Mouse (Mus musculus) embryonic facial prominence, embryonic 10.5 days (tissue): Measurements from ENCODE around the gene Gm12355. TPM values are rescaled to one million over a fixed set of nuclear protein-coding genes. Genes with fewer than 3 reads are reported as not detected.
A peak's percentile ranks its signal among the peaks of the same experiment; 100 is the strongest.
"Not testable (repeated sequence)": the region's sequence is repeated elsewhere in the genome, so short reads cannot be mapped to it uniquely, and the experiment has no call there.

ENCODE experiments used
- DNase-seq: peaks from one replicate; pipeline ENCODE4 v3.0.0-alpha.2; 2017; ENCODE audit warnings: low spot score
- H3K27ac ChIP-seq: fragments of 300-500 bp; sonication (generic); replicated peaks from 2 replicates; pipeline ENCODE4 v1.5.1; 2016; ENCODE audit warnings: mild to moderate bottlenecking
- H3K27me3 ChIP-seq: fragments of 300-500 bp; sonication (generic); replicated peaks from 2 replicates; pipeline ENCODE4 v1.6.1; 2016; ENCODE audit warnings: low read depth, mild to moderate bottlenecking; ENCODE audit not compliant: poor library complexity, severe bottlenecking
- H3K36me3 ChIP-seq: fragments of 300-500 bp; sonication (generic); replicated peaks from 2 replicates; pipeline ENCODE4 v1.6.1; 2016; ENCODE audit warnings: mild to moderate bottlenecking, moderate library complexity
- H3K4me1 ChIP-seq: fragments of 300-500 bp; sonication (generic); 2 replicates; pipeline ENCODE4 v1.6.1; 2016
- H3K4me3 ChIP-seq: fragments of 300-500 bp; sonication (generic); 2 replicates; pipeline ENCODE4 v1.5.1; 2016; ENCODE audit warnings: mild to moderate bottlenecking, moderate library complexity
- H3K9me3 ChIP-seq: fragments of 300-500 bp; sonication (generic); 2 replicates; pipeline ENCODE4 v1.6.1; 2016; ENCODE audit warnings: mild to moderate bottlenecking
- WGBS: fragments of 180-500 bp; shearing (Covaris S2); methylation state at CpG from one replicate; pipeline ENCODE4 v1.1.7; 2016; 5-methylcytosine and 5-hydroxymethylcytosine counted together
- polyA plus RNA-seq: library from polyadenylated mRNA; unstranded; fragments of >200 nt; fragmentation: Nextera tagmentation; extraction: Ambion mirVana; gene quantifications from 2 replicates; pipeline ENCODE4 v1.2.1, GENCODE M21; 2016

Gene Gm12355
- polyA plus RNA-seq: 1.3 and 2.0 TPM in 2 replicates

DNA sequence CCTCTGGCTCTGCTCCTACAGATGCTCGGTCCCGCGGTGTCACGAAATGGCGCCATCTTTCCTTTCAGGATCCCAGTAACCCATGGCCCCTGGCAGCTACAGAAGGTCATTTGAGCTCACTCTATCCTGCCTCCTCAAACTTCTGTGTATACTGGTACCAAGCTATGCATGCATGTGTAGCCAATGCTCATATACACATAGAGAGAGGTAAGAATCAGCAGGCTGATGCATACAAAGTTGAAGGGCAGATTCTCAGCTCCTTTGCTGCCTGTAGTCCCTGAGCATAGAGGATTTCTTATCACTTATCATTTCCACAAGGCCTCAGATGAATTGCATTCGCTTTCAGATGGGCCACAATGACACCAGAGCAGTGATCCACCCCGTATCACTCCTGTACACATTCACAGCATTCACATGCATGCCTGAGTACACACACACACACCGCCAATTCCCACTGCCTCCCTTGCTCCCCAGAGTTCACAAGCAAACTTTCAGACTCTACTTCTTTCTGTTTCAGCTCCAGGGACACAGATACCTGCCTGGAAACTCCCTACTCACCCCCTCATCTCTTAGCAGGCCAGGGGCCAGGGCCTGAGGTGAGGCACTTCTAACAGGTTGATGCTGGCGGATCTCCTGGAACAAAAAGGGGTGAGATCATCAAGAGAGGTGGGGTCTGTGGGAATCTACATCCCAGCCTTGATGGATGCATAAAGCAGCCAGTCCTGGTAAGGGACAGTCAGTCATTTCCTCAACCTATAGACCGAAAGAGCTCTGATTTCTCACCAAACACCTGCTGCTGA lies at the start of gene Gm12355, which contains the start of gene Gsdma3:
Gm12355 (minus strand) TSS at position 51 of the 800 bp plus-strand sequence.
Gsdma3 (plus strand) TSS at position 750 of the 800 bp plus-strand sequence.
- 89% methylated on average over 10 of the region's 10 CpGs for WGBS

DNA sequence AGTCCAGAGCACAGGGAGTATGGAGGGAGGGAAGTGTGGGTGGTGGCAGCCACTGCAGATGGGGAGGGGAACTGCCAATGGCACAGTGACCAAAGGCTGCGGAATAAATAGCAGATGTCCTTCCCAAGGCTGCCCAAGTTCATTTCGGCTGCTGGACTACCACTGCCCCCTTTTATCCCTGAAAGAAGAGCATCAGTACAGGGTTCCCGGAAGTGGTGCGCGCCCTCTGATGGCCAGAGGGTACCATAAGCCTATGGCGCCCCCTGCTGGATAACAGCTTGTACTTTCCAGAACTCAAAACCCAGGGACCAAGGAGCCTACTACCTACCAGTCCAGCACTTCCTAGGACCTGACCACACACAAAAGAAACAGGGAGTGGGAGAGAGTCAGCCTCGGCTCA lies 47.7 kb upstream of the Gm12355 start:
- peak; percentile 75 for DNase-seq
- H3K36me3 ChIP-seq, H3K27ac ChIP-seq, H3K4me1 ChIP-seq, H3K9me3 ChIP-seq: not testable (repeated sequence)
- H3K27me3 ChIP-seq: peaks cover 26% of the 10 kb centered on the region
- H3K4me3 ChIP-seq: 0 out of 2 replicates have a peak overlapping the region, but pooled peaks have one; percentile 29
- WGBS: 9% methylated on average over 7 of the region's 7 CpGs

More for the DNA sequence above, at the start of gene Gm12355, which contains the start of gene Gsdma3:
- no peaks in the 10 kb centered on the region for H3K4me1 ChIP-seq
- peaks cover 12% of the 10 kb centered on the region for H3K9me3 ChIP-seq
- no peak for DNase-seq
- no peak within 1 kb of the TSS for H3K4me3 ChIP-seq
- H3K36me3 ChIP-seq: no peaks in the 10 kb centered on the region
- H3K27ac ChIP-seq: no peak within 1 kb of the TSS
- 0 out of 2 replicates have a peak, but pooled peaks cover 2% of the 10 kb centered on the region for H3K27me3 ChIP-seq

DNA sequence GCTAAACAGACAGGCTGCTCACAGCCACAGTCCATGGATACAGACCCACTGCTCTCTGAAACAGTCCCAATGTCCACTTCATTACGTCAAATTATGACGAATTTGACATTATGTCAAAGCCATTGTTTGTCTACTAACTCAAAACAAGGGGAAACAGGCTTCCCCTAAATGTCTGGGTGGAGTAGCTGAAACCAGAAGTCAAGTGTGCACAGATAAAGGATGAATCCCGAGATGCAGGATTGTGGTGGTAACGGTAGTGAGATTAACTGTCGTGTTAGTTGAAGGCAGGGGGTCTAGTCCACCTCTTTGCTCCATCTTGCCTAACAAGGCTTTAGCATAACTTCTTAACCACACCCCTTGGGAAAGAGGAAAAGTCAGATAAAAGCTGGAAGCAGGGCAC lies 47.0 kb upstream of the Gm12355 start:
- no peak overlapping the region for H3K27ac ChIP-seq
- H3K4me3 ChIP-seq: no peak overlapping the region
- 88% methylated on average over 5 of the region's 5 CpGs for WGBS
- H3K9me3 ChIP-seq: no peaks in the 10 kb centered on the region
- DNase-seq: no peak
- H3K4me1 ChIP-seq: 0 out of 2 replicates have a peak, but pooled peaks cover 2% of the 10 kb centered on the region
- H3K27me3 ChIP-seq: peaks cover 32% of the 10 kb centered on the region
- H3K36me3 ChIP-seq: no peaks in the 10 kb centered on the region

DNA sequence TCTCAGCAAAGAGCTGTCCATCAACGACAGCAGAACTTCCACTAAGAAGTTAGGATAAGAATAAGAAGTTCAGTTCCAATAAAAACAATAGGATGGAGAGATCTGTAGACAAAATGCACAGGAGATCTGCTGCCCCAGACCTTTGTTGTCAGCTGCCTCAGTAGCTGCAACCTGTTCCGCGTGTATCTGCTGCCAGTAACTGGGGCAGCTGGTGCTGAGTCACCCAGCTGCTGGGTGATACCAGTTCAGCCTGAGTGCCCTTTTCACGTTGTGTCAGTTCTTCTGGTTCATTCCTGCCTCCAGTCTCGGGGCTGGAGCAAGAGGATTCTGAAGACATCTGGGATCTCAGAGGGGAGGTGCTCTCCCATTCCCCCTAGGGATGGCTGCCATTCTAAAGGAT lies 46.4 kb upstream of the Gm12355 start:
- no peak for DNase-seq
- Histone ChIP-seq H3K9me3 (no peaks in the 10 kb centered on the region), H3K4me1 (0 out of 2 replicates have a peak, but pooled peaks cover 2% of the 10 kb centered on the region), H3K4me3 (no peak overlapping the region), H3K27me3 (peaks cover 38% of the 10 kb centered on the region), H3K36me3 (no peaks in the 10 kb centered on the region), H3K27ac (no peak overlapping the region)
- 70% methylated on average over 5 of the region's 5 CpGs for WGBS

DNA sequence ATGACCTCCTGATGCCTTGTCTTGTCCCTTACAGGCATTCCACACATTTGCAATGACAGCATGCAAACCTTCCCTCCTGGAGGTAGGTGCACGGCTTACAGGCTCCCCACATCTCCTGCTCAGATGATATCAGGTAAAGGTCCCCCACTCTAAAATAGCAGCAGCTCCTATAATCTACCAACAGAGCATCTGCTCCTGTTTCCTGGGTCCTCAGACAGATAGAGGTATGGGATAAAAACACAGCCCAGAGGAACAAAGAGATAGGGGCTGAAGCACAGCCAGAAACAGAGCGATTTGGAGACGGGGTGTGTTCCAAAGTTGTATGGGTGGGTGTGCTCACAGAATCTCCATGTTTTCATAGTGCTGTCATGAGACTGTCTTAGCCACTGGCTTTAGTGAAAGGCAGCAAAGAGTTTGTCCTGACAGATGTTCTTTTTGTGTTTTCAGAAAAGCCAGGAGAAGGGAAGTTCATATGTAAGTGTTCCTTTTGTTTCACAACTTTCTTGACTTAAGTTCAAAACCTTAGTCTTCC lies 45.9 kb upstream of the Gm12355 start:
- 78% methylated on average over 3 of the region's 3 CpGs for WGBS
- H3K4me3 ChIP-seq: no peak overlapping the region
- no peak for DNase-seq
- no peak overlapping the region for H3K27ac ChIP-seq
- H3K36me3 ChIP-seq: no peaks in the 10 kb centered on the region
- no peaks in the 10 kb centered on the region for H3K9me3 ChIP-seq
- 0 out of 2 replicates have a peak, but pooled peaks cover 2% of the 10 kb centered on the region for H3K4me1 ChIP-seq
- H3K27me3 ChIP-seq: peaks cover 44% of the 10 kb centered on the region

DNA sequence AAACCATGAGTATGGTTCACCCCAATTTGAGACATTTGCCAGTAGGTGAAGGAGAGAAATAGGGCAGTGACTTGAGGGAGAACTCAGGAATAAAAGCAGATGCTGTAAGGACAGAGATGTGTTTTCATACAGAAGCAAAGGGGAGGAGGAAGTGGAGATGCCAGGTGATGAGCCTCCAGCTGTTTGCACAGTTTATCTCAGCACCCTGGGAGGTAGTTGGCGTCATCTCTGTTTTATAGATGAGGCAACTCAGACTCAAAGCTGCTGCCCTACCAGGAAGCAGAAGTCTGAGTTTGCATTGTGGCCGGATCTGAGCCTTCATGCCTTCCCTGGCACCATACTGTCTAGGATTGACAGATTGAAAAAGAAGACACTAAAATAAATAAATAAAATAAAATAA lies 43.5 kb upstream of the Gm12355 start:
- 69% methylated on average over 2 of the region's 2 CpGs for WGBS
- no peaks in the 10 kb centered on the region for H3K9me3 ChIP-seq
- H3K27me3 ChIP-seq: peaks cover 52% of the 10 kb centered on the region
- H3K4me1 ChIP-seq: no peaks in the 10 kb centered on the region
- no peaks in the 10 kb centered on the region for H3K36me3 ChIP-seq
- no peak overlapping the region for H3K4me3 ChIP-seq
- DNase-seq: no peak
- no peak overlapping the region for H3K27ac ChIP-seq

DNA sequence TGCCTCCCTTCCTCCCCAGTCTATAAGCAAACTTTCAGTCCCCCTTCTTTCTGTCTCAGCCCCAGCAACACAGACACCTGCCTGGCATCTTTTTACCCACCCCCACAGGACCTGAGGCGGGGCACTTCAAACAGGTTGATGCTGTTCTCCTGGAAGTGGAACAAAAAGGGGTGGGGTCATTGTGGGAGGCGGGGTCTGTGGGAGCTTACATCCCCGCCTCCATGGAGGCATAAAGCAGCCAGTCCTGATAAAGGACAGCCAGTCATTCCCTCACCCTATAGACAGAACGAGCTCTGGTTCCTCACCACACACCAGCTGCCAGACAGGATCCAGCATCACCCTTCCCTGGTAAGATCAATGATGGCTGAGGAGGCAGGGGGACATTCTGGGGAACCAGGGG lies 38.6 kb upstream of the Gm12355 start, which contains the start of gene Gsdma:
Gsdma (plus strand) TSS at position 261 of the 400 bp plus-strand sequence.
- DNase-seq: no peak
- 25% methylated on average over 4 of the region's 4 CpGs for WGBS
- Histone ChIP-seq H3K9me3 (no peaks in the 10 kb centered on the region), H3K27ac (no peak within 1 kb of the TSS), H3K4me3 (no peak within 1 kb of the TSS), H3K36me3 (no peaks in the 10 kb centered on the region), H3K27me3 (peaks cover 37% of the 10 kb centered on the region), H3K4me1 (no peaks in the 10 kb centered on the region)

DNA sequence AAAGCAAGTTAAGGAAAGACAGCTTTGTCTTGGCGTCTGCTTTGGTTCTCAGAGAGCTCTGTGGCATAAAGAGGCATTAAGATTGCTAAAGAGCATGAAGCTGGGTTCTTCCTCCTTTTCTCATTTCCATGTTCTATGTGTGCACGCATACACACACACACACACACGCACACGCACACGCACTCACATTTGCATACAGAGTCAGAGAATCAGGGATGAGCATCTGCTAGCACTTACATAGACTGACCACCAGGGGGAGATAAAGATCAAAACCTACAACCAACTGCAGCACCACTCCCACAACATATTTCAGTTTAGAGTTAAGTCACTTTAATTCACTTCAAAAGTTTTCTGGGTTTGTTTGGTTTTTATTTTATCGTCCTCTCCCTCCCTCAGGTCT lies 35.1 kb upstream of the Gm12355 start:
- Histone ChIP-seq H3K9me3 (no peaks in the 10 kb centered on the region), H3K27me3 (peaks cover 8% of the 10 kb centered on the region; the same call in 1 of the 2 replicates), H3K36me3 (no peaks in the 10 kb centered on the region), H3K27ac (no peak overlapping the region), H3K4me1 (no peaks in the 10 kb centered on the region), H3K4me3 (no peak overlapping the region)
- WGBS: 15% methylated on average over 6 of the region's 6 CpGs
- DNase-seq: peak; percentile 37

DNA sequence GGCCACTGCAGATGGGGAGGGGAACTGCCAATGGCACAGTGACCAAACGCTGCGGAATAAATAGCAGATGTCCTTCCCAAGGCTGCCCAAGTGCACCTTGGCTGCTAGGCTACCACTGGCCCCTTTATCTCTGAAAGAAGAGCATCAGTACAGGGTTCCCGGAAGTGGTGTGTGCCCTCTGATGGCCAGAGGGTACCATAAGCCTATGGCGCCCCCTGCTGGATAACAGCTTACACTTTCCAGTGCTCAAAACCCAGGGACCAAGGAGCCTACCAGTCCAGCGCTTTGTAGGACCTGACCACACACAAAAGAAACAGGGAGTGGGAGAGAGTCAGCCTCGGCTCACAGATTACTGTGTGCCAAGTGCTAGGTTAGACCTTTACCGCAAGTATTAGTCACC lies 29.6 kb upstream of the Gm12355 start:
- WGBS: 13% methylated on average over 7 of the region's 7 CpGs
- H3K9me3 ChIP-seq, H3K4me3 ChIP-seq, H3K4me1 ChIP-seq, H3K27ac ChIP-seq, H3K36me3 ChIP-seq: not testable (repeated sequence)
- DNase-seq: peak; percentile 68
- H3K27me3 ChIP-seq: peaks cover 13% of the 10 kb centered on the region

DNA sequence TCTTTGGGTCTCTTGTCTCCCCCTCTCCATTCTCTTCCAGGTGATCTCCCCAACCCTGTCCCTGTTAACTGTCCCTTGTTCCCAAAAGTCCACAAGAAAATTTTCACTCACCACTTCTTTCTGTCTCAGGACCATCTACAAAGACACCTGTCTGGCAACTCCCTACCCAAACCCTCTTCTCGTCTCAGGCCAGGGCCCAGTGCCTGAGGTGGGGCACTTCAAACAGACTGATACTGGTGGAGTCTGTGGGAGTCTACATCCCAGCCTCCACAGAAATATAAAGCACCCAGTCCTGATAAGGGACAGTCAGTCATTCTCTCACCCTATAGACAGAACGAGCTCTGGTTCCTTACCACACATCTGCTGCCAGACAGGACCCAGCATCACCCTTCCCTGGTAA lies 21.0 kb upstream of the Gm12355 start, which contains the start of gene Gsdma2:
Gsdma2 (plus strand) TSS at position 301 of the 400 bp plus-strand sequence.
- no peak for DNase-seq
- Histone ChIP-seq H3K4me1 (no peaks in the 10 kb centered on the region), H3K36me3 (no peaks in the 10 kb centered on the region), H3K27me3 (peaks cover 14% of the 10 kb centered on the region), H3K9me3 (no peaks in the 10 kb centered on the region), H3K4me3 (no peak within 1 kb of the TSS), H3K27ac (no peak within 1 kb of the TSS)
- 63% methylated on average over 2 of the region's 2 CpGs for WGBS

DNA sequence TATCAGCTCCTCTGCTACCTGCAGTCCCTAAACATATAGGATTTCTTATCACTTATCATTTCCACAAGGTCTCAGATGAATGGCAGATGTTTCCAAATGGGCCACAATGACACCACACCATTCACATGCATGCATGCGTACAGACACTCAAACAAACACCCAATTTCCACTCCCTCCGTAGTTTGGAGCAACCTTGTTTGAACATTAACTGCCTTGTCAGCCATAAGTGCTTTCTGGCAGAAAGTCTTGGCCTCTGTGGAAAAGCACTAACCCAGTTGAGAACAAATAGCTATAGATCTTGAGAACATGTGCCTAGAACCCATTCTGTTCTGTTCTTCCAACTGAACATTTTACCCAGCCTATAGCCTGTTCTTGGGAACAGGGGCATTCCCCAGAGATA lies 20.5 kb upstream of the Gm12355 start:
- peaks cover 14% of the 10 kb centered on the region for H3K27me3 ChIP-seq
- H3K4me3 ChIP-seq: no peak overlapping the region
- DNase-seq: no peak
- H3K4me1 ChIP-seq: no peaks in the 10 kb centered on the region
- H3K27ac ChIP-seq: no peak overlapping the region
- no peaks in the 10 kb centered on the region for H3K9me3 ChIP-seq
- no peaks in the 10 kb centered on the region for H3K36me3 ChIP-seq
- 84% methylated on average over 2 of the region's 2 CpGs for WGBS

DNA sequence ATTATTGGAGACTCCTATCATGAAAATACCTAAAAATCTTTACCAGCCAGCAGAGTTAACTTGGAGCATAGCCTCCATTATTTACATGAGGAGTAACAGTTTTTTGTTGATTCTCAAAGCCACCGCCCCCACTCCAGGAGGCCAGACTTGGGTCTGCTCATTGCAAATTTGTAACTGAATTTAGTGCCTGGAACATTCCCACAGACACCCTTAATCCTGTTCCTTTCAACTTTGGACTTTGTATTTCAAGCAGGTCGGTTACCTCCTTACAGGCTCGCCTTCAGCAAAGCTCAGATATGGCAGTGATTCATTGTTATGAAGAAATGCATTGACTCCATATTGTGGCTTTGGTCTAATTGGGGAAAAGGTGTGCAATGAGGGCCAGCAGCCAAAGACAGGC lies 19.3 kb upstream of the Gm12355 start:
- Histone ChIP-seq H3K9me3 (no peaks in the 10 kb centered on the region), H3K27me3 (0 out of 2 replicates have a peak, but pooled peaks cover 6% of the 10 kb centered on the region), H3K36me3 (no peaks in the 10 kb centered on the region), H3K4me3 (no peak overlapping the region), H3K4me1 (no peaks in the 10 kb centered on the region), H3K27ac (no peak overlapping the region)
- 78% methylated on average over 3 of the region's 3 CpGs for WGBS
- no peak for DNase-seq

DNA sequence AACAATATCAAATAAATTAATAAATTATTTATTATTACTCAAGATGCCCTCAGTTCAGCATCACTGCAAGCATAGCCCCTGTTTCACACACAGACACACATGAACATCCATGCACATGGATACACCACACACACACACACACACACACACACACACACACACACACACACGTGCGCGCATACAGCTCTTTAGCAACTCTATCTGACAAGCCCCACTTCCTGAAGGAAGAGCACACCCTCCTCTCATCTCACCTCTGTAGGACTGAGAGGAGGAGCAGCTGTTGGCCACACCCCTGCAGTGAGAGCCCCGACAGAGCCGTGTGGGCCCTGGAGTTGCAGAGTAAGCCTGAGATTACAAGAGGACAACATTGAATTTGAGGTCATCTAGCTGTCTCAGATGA lies 14.6 kb upstream of the Gm12355 start:
- H3K36me3 ChIP-seq: no peaks in the 10 kb centered on the region
- no peak for DNase-seq
- no peaks in the 10 kb centered on the region for H3K27me3 ChIP-seq
- no peak overlapping the region for H3K27ac ChIP-seq
- no peaks in the 10 kb centered on the region for H3K9me3 ChIP-seq
- WGBS: 62% methylated on average over 5 of the region's 5 CpGs
- H3K4me3 ChIP-seq: no peak overlapping the region
- H3K4me1 ChIP-seq: no peaks in the 10 kb centered on the region
